Mouse (Mus musculus) neutrophil, adult 59 days (primary cell): ENCODE measurements around the gene P2rx7. TPM values are rescaled to one million over a fixed set of nuclear protein-coding genes. Genes with fewer than 3 reads are reported as not detected.

Source experiments
- total RNA-seq, 2 experiments: library from RNA; stranded (reverse); gene quantifications; 1 replicate in 1 of 2; 2 replicates in 1 of 2; pipeline ENCODE4 v1.2.4; 2023

Gene P2rx7
- total RNA-seq: 10 to 100 TPM; 13.5 to 15.7 TPM

DNA sequence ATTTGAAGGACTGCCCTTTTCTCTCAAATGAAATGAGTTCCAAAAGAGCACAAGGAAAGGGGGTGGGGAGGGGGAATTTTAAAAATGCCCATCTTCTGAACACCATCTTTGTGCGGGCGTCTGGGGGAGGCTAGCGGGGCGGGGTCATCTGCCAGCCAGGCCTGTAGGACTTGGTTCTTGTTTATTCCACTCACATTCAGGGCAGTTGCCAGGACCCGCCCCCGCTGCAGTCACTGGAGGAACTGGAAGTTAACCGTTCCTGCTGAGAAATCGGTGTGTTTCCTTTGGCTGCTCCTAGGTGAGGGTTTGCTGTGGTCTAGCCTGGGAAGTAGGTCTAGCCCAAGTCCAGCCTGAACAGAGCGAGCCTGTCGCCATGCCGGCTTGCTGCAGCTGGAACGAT lies at the start of gene P2rx7:
P2rx7 (plus strand) TSS at position 211 of the 400 bp plus-strand sequence.

DNA sequence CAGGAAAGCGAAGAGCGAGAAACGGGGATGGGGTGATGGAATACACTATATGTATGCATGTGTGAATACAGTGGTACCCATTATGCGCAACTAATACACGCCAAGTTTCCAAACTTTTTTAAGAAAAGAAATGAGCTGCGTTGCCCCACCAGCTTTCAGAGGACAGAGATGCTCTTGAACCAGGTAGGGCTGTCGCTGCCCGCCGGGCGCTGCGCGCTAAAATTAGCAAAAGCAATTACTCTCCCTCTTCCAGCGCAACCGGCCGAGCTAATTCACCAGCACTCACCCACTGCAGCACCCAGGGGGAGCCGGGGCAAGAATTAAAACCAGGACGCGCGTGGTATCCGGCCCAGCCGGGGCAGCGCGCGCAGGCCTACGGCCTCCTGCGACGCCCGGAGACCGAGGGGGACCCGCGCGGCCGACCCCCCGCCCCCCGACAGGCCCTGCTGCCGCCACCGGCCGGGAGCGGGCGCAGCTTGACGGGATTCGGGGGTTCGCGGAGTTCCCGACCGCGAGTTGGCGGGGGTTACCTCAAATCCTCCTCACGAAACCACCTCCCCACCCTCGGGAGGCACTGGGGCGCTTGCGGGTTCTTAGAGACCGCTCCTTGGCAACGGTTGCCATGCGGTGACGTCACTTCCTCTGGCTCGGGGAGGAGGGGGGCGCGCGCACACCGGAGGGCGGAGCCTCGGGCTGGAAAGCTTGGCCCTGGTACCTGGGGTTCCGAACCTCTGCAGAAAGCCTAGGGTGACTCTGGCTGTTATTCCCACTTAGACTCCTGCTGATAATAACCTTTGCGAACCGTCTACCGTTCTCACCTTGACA lies 29.6 kb upstream of the P2rx7 start, which contains the start of gene Ift81:
Ift81 (minus strand) TSS at position 611 of the 825 bp plus-strand sequence.

DNA sequence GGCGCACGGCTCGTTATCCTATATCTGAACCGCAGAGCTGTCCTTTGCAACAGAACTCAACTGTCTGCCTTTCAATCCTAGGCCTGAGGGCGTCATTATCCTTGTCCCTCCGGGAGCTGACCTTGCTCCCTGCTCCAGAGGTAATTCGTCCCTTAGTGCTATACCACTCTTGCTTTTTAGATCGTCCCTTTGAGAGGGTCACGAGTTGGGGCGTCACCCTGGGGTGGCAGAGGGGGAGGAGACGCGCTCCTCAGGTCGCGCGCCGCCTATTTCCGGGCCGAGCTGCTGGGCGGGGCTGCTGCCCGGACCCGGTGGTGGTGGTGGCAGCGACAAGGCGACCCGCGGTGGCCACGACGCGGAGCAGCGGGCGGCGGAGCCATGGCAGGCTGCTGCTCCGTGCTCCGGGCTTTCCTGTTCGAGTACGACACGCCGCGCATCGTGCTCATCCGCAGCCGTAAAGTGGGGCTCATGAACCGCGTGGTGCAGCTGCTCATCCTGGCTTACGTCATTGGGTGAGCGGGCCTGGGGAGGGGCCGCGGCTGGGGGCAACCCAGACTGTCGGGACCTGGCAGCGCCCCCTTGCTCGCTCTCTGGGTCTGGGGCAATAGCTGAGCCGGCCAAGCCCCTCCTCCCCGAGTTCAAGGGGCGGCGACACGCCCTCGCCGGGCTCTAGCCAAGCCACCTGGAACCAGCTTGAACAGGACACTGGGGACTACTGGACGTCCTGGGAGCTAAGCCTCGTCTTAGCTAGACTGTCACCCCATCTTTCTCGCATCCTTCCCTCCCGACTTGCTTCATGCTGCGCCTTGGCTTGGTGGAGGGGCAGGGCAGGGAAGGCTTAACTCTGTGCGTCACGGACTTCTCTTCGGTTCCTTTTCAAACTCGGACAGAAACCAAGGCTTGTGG lies 63.8 kb downstream of the P2rx7 start, which contains the start of gene P2rx4:
P2rx4 (plus strand) TSS at position 269 of the 906 bp plus-strand sequence.

Other genes with a start within 250 kb of the P2rx7 start
- gene Anapc7, start 222.2 kb upstream of the P2rx7 start, total RNA-seq: 10 to 100 TPM; 23.6 to 30.6 TPM
- gene Atp2a2, start 141.7 kb upstream of the P2rx7 start, total RNA-seq: 10 to 100 TPM; 71.2 to 74.0 TPM
- gene Ift81, start 29.4 kb upstream of the P2rx7 start, total RNA-seq: 1 to 10 TPM; 2.6 to 2.7 TPM
- 10 to 100 TPM; 19.7 to 27.6 TPM for gene P2rx4, start 63.6 kb downstream of the P2rx7 start, total RNA-seq
- 10 to 100 TPM; 71.8 to 89.6 TPM for gene Camkk2, start 135.5 kb downstream of the P2rx7 start, total RNA-seq
- gene Anapc5, start 177.4 kb downstream of the P2rx7 start, total RNA-seq: 100 to 1,000 TPM; 129 to 142 TPM
- gene Rnf34, start 206.1 kb downstream of the P2rx7 start, total RNA-seq: 10 to 100 TPM; 23.3 to 34.2 TPM